Mouse (Mus musculus): ENCODE results near the gene Rusc2. TPM values are rescaled to one million over a fixed set of nuclear protein-coding genes. Genes with fewer than 3 reads are reported as not detected.
A peak's percentile ranks its signal among the peaks of the same experiment; 100 is the strongest.

Gene Rusc2
- total RNA-seq (2012; rRNA removed) = 12.1 and 19.0 TPM in 2 replicates

DNA sequence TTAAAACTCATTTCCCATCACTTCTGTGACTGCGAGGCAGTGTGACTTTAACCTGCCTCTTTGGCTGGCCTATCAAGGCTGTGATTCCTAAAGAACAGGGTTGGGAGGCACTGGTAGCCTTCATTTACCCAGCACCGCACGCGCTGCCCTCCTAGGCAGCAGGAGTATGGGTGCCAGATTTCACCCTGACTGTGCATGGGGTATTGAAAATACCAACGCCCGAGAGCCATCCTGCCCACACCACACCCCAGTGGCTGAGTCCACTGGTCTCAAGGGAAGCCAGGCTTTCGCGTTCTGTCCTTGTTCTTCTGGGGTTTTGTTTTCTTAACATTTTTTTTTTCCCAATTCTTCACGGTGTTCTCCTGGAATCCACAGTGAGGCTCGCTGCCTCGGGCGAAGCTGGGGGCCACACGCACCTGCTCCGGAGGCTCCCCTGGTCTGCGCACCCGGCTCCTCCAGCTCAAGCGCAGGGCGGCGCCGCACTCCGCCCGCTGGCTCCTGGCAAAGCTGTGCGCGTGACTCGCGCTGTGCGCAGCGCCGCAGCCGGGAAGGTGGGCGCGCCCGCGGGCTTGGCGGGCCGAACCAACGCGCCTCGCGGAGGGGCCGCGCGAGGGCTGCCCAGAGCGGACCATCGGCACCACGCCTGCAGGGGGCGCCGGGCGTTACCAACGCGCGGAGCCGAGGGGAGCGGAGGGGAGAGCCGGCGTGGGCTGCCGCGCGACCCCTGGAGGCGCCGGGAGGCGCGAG is at the start of gene Rusc2:
TSS of gene Rusc2 (plus strand) at position 572 of the 747 bp plus-strand sequence.
- Histone ChIP-seq H3K27ac (ENCODE audit: insufficient read depth, low read depth, low read length, poor library complexity, severe bottlenecking) (no peak within 1 kb of the TSS), H3K9me3 (ENCODE audit: control insufficient read depth, insufficient read depth, low read depth, low read length) (no peaks in the 10 kb centered on the region), H3K36me3 (ENCODE audit: control insufficient read depth, insufficient read depth, low read length, poor library complexity, severe bottlenecking) (no peaks in the 10 kb centered on the region), H3K4me1 (ENCODE audit: control insufficient read depth in 2 of 2, insufficient read depth in 2 of 2, low read length in 2 of 2, poor library complexity in 1 of 2) (peaks cover 3 to 6% of the 10 kb centered on the region in 2 experiments; a peak in 3 of 4 replicates), H3K9ac (ENCODE audit: insufficient read depth, low read depth, low read length, poor library complexity, severe bottlenecking) (peak within 1 kb of the TSS; percentile 73), H3K4me3 (ENCODE audit: insufficient read depth in 1 of 2, low read depth in 1 of 2, low read length in 2 of 2, poor library complexity in 1 of 2, severe bottlenecking in 1 of 2) (peak within 1 kb of the TSS; percentile 75 to 80)
- in situ Hi-C loops (cut with MboI; ENCODE audit: low sequenced_read_pairs in 2 of 2, unreplicated experiment in 2 of 2) = no loop called here
- no peak for TF ChIP-seq CHD2 (IDR thresholded peaks at IDR 0.05; ENCODE audit: low read depth, low read length)
- TF ChIP-seq ZC3H11A (IDR thresholded peaks at IDR 0.05; ENCODE audit: borderline replicate concordance, low read depth, low read length) = no peak
- no peak for TF ChIP-seq MAFK (IDR thresholded peaks at IDR 0.05; ENCODE audit: insufficient read depth, low read depth, low read length)
- no peak for TF ChIP-seq ZNF384 (IDR thresholded peaks at IDR 0.05; ENCODE audit: low read depth, low read length)
- TF ChIP-seq HCFC1 (IDR thresholded peaks at IDR 0.05; ENCODE audit: borderline replicate concordance, insufficient read depth, low read length) = peak; percentile 55; the same call in 1 of the 2 replicates
- peak; percentile 65 for DNase-seq (ENCODE audit: low read depth, low spot score)

DNA sequence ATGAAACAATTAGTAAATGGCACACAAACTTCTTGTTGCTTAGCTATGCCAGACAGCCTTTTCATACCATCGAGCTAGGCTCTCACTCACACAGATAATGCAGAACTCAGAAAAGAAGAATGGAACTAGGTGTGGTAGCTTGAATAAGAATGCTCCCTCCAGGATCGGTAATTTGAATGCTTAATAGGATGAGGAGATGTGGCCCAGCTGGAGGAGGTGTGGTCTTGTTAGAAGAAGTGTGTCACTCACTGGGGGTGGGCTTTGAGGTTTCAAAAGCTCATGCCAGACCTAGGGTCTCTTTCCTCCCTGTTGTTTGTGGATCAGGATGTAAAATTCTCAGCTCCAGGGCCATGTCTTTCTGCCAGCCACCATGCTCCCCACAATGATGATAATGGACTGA is 47.0 kb upstream of the Rusc2 start:
- no peaks in the 10 kb centered on the region for H3K36me3 ChIP-seq (ENCODE audit: control insufficient read depth, insufficient read depth, low read length, poor library complexity, severe bottlenecking)
- DNase-seq (ENCODE audit: low read depth, low spot score) = peak; percentile 85
- TF ChIP-seq HCFC1 (IDR thresholded peaks at IDR 0.05; ENCODE audit: borderline replicate concordance, insufficient read depth, low read length) = no peak
- TF ChIP-seq MAFK (IDR thresholded peaks at IDR 0.05; ENCODE audit: insufficient read depth, low read depth, low read length) = peak; percentile 61; the same call in 1 of the 2 replicates
- TF ChIP-seq ZNF384 (IDR thresholded peaks at IDR 0.05; ENCODE audit: low read depth, low read length) = no peak
- H3K9me3 ChIP-seq (ENCODE audit: control insufficient read depth, insufficient read depth, low read depth, low read length) = 0 out of 2 replicates have a peak, but pooled peaks cover 4% of the 10 kb centered on the region
- H3K4me1 ChIP-seq (ENCODE audit: control insufficient read depth in 2 of 2, insufficient read depth in 2 of 2, low read length in 2 of 2, poor library complexity in 1 of 2) = peaks cover 4 to 7% of the 10 kb centered on the region in 2 experiments
- no peak overlapping the region for H3K9ac ChIP-seq (ENCODE audit: insufficient read depth, low read depth, low read length, poor library complexity, severe bottlenecking)
- in situ Hi-C loops (cut with MboI; ENCODE audit: low sequenced_read_pairs in 2 of 2, unreplicated experiment in 2 of 2) = no loop called here
- no peak overlapping the region; the same call in 1 of the 2 replicates for H3K27ac ChIP-seq (ENCODE audit: insufficient read depth, low read depth, low read length, poor library complexity, severe bottlenecking)
- no peak overlapping the region for H3K4me3 ChIP-seq (ENCODE audit: insufficient read depth in 1 of 2, low read depth in 1 of 2, low read length in 2 of 2, poor library complexity in 1 of 2, severe bottlenecking in 1 of 2)

DNA sequence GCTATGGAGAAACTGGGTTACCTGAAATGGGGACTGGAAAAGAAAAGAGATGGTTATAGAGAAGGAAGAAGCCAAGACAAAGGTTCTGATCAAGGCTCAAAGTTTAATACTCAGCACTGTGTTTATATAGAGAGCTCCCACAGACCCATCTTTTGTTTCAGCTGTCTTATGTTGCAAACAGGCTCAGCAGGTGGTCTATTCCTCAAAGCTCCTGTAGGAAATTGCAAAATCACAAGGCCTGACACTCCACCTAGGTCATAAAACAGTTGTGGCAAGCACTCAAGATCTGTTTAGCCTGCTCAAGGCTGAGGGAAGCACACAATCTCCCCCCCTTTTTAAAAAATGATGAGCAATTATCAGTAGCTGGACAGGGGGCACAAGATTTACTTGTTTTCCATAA is 45.6 kb upstream of the Rusc2 start:
- TF ChIP-seq ZC3H11A (IDR thresholded peaks at IDR 0.05; ENCODE audit: borderline replicate concordance, low read depth, low read length) = no peak
- no peak for TF ChIP-seq HCFC1 (IDR thresholded peaks at IDR 0.05; ENCODE audit: borderline replicate concordance, insufficient read depth, low read length)
- no peak for TF ChIP-seq MAFK (IDR thresholded peaks at IDR 0.05; ENCODE audit: insufficient read depth, low read depth, low read length)
- no peak for TF ChIP-seq CHD2 (IDR thresholded peaks at IDR 0.05; ENCODE audit: low read depth, low read length)
- no peak for TF ChIP-seq ZNF384 (IDR thresholded peaks at IDR 0.05; ENCODE audit: low read depth, low read length)
- no peak overlapping the region for H3K9ac ChIP-seq (ENCODE audit: insufficient read depth, low read depth, low read length, poor library complexity, severe bottlenecking)
- in situ Hi-C loops (cut with MboI; ENCODE audit: low sequenced_read_pairs in 2 of 2, unreplicated experiment in 2 of 2) = no loop called here
- no peaks in the 10 kb centered on the region for H3K36me3 ChIP-seq (ENCODE audit: control insufficient read depth, insufficient read depth, low read length, poor library complexity, severe bottlenecking)
- H3K4me1 ChIP-seq (ENCODE audit: control insufficient read depth in 2 of 2, insufficient read depth in 2 of 2, low read length in 2 of 2, poor library complexity in 1 of 2) = peaks cover 4 to 7% of the 10 kb centered on the region in 2 experiments
- H3K4me3 ChIP-seq (ENCODE audit: insufficient read depth in 1 of 2, low read depth in 1 of 2, low read length in 2 of 2, poor library complexity in 1 of 2, severe bottlenecking in 1 of 2) = no peak overlapping the region
- no peak overlapping the region for H3K27ac ChIP-seq (ENCODE audit: insufficient read depth, low read depth, low read length, poor library complexity, severe bottlenecking)
- H3K9me3 ChIP-seq (ENCODE audit: control insufficient read depth, insufficient read depth, low read depth, low read length) = 0 out of 2 replicates have a peak, but pooled peaks cover 4% of the 10 kb centered on the region
- DNase-seq (ENCODE audit: low read depth, low spot score) = peak; percentile 29

DNA sequence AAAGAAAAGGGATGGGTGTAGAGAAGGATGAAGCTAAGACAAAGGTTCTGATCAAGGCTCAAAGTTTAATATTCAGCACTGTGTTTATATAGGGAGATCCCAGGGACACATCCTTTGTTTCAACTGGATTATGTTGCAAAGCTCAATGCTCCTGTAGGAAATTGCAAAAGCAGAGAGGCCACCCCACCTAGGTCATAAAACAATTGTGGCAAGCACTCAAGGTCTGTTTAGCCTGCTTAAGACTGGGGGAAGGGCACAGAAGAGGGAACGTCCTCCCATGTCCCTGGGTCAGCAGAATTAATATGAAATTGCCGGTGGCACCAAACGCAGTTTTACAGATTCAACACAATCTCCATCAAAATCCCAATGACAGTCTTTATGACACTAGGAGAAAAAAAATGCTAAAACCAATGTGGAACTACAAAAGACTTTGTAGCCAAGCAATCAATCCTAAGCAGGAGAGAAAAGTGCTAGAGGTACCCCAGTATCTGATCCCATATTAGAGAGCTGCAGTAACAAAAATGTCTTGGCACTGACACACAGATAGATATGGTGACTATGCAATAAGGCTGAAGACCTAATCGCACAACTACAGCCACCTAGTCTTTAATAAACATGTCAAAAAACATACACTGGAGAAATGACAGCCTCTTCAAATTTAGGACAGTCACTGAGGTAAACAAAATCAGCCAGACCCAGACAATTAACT is 41.5 kb upstream of the Rusc2 start:
- in situ Hi-C loops (cut with MboI; ENCODE audit: low sequenced_read_pairs in 2 of 2, unreplicated experiment in 2 of 2) = no loop called here
- DNase-seq (ENCODE audit: low read depth, low spot score) = no peak
- Histone ChIP-seq H3K4me1 (ENCODE audit: control insufficient read depth in 2 of 2, insufficient read depth in 2 of 2, low read length in 2 of 2, poor library complexity in 1 of 2) (no peaks in the 10 kb centered on the region; a peak in 1 of 4 replicates), H3K27ac (ENCODE audit: insufficient read depth, low read depth, low read length, poor library complexity, severe bottlenecking) (no peak overlapping the region), H3K4me3 (ENCODE audit: insufficient read depth in 1 of 2, low read depth in 1 of 2, low read length in 2 of 2, poor library complexity in 1 of 2, severe bottlenecking in 1 of 2) (no peak overlapping the region), H3K36me3 (ENCODE audit: control insufficient read depth, insufficient read depth, low read length, poor library complexity, severe bottlenecking) (no peaks in the 10 kb centered on the region), H3K9ac (ENCODE audit: insufficient read depth, low read depth, low read length, poor library complexity, severe bottlenecking) (no peak overlapping the region), H3K9me3 (ENCODE audit: control insufficient read depth, insufficient read depth, low read depth, low read length) (0 out of 2 replicates have a peak, but pooled peaks cover 4% of the 10 kb centered on the region)
- TF ChIP-seq MAFK (IDR thresholded peaks at IDR 0.05; ENCODE audit: insufficient read depth, low read depth, low read length) = no peak
- TF ChIP-seq CHD2 (IDR thresholded peaks at IDR 0.05; ENCODE audit: low read depth, low read length) = no peak
- no peak for TF ChIP-seq ZC3H11A (IDR thresholded peaks at IDR 0.05; ENCODE audit: borderline replicate concordance, low read depth, low read length)
- TF ChIP-seq ZNF384 (IDR thresholded peaks at IDR 0.05; ENCODE audit: low read depth, low read length) = no peak
- no peak for TF ChIP-seq HCFC1 (IDR thresholded peaks at IDR 0.05; ENCODE audit: borderline replicate concordance, insufficient read depth, low read length)
